Comparison of ENCODE assay signal across 10 mouse cellular contexts in genomic region chr3:142979161-142979560, GRCm38 (mm10).
A peak's percentile ranks its signal among the peaks of the same experiment; 100 is the strongest.
DNase-seq lines count a peak whose midpoint lies in the region.
"Had no signal": no experiment of that assay in that cellular context is flagged by ENCODE, and none has a peak within 500 bp of the region (broad histone marks: within the 10 kb centered on the region; RNA-seq: fewer than 3 reads in every experiment).

No protein-coding gene starts in this region.

- intact Hi-C loops in gastrocnemius, postnatal 14 days (cut with DNase I; ENCODE audit: low total_unique reads) = no loop called here
- intact Hi-C loops in heart, postnatal 36 days (cut with DNase I) = no loop called here

- DNase-seq in gastrocnemius, postnatal 14 days = peak; percentile 5
- DNase-seq in gastrocnemius, postnatal 10 days = no peak
- peak; percentile 26 for DNase-seq in left cerebral cortex, adult 11 months (ENCODE audit: low spot score)
- DNase-seq in left cerebral cortex, adult 18-20 months (ENCODE audit: low spot score in 2 of 2) = no peak
- peak; percentile 66 for DNase-seq in brain, adult 2 months (ENCODE audit: low read depth, low spot score)
- DNase-seq in heart, postnatal 36 days = peak; percentile 10 to 13
- no peak for DNase-seq in spleen, postnatal 10 days (ENCODE audit: low spot score in 2 of 2)
- no peak for DNase-seq in thymus, postnatal 10 days (ENCODE audit: low spot score in 2 of 2)
- DNase-seq: kidney, postnatal 25 days; spleen, adult 18-20 months had no signal

Comparison
In these comparisons a context has a peak if more than half of its experiments do, and no peak if none do; other contexts are left out.
1. DNase-seq: peak in gastrocnemius, postnatal 14 days (single experiment), left cerebral cortex, adult 11 months (single experiment), brain, adult 2 months (single experiment) and heart, postnatal 36 days (2 of 2); none in gastrocnemius, postnatal 10 days (single experiment), left cerebral cortex, adult 18-20 months (0 of 2), spleen, postnatal 10 days (0 of 2) and thymus, postnatal 10 days (0 of 2).